Mouse (Mus musculus) spleen, adult 12 weeks (tissue): ENCODE measurements around the gene Rfxank.

Experiments
- DNase-seq: peaks from one replicate; pipeline ENCODE4 v3.0.0; 2022; ENCODE audit warnings: low spot score

Gene Rfxank

GRCm38 (mm10) chr8:70139026-70139857, at the start of gene Rfxank, which contains the start of the genes Borcs8 and Mef2b:
Rfxank (minus strand) TSS chr8:70139154.
Borcs8 (plus strand) TSS chr8:70139499.
Mef2b (plus strand) TSS chr8:70139711.
- DNase-seq = peak; percentile 97

- DNase-seq = no peak
Observed at GRCm38 (mm10) chr8:70188707-70189106, 49.8 kb upstream of the Rfxank start.

GRCm38 (mm10) chr8:70183194-70183593, 44.2 kb upstream of the Rfxank start:
- DNase-seq = no peak

- DNase-seq = no peak
Observed at GRCm38 (mm10) chr8:70181903-70182252, 42.9 kb upstream of the Rfxank start.

- DNase-seq = no peak
Observed at GRCm38 (mm10) chr8:70181212-70181902, 42.4 kb upstream of the Rfxank start.

GRCm38 (mm10) chr8:70179082-70179481, 40.1 kb upstream of the Rfxank start:
- no peak for DNase-seq

- no peak for DNase-seq
Observed at GRCm38 (mm10) chr8:70178231-70178630, 39.3 kb upstream of the Rfxank start.

GRCm38 (mm10) chr8:70174079-70174478, 35.1 kb upstream of the Rfxank start:
- DNase-seq = no peak

- DNase-seq = no peak
Observed at GRCm38 (mm10) chr8:70173320-70173719, 34.4 kb upstream of the Rfxank start.

GRCm38 (mm10) chr8:70172043-70172681, 33.2 kb upstream of the Rfxank start, which contains the start of gene Tmem161a:
Tmem161a (plus strand) TSS chr8:70172356.
- DNase-seq = peak; percentile 81

GRCm38 (mm10) chr8:70171240-70171639, 32.3 kb upstream of the Rfxank start:
- DNase-seq = no peak

GRCm38 (mm10) chr8:70170748-70171147, 31.8 kb upstream of the Rfxank start:
- DNase-seq = no peak

GRCm38 (mm10) chr8:70170116-70170515, 31.2 kb upstream of the Rfxank start:
- DNase-seq = no peak

- DNase-seq = peak; percentile 59
Observed at GRCm38 (mm10) chr8:70166504-70167110, 27.7 kb upstream of the Rfxank start.

GRCm38 (mm10) chr8:70163316-70163715, 24.4 kb upstream of the Rfxank start:
- DNase-seq = no peak

- DNase-seq = peak; percentile 34
Observed at GRCm38 (mm10) chr8:70160015-70160414, 21.1 kb upstream of the Rfxank start.

- DNase-seq = no peak
Observed at GRCm38 (mm10) chr8:70159211-70159610, 20.3 kb upstream of the Rfxank start.

- DNase-seq = peak; percentile 64
Observed at GRCm38 (mm10) chr8:70158069-70158853, 19.3 kb upstream of the Rfxank start.

- no peak for DNase-seq
Observed at GRCm38 (mm10) chr8:70157240-70157800, 18.4 kb upstream of the Rfxank start.

GRCm38 (mm10) chr8:70152537-70153257, 13.7 kb upstream of the Rfxank start:
- peak; percentile 62 for DNase-seq
